ENCODE assay signal across 9 mouse cellular contexts in genomic region chrX:51019884-51020283, GRCm38 (mm10). TPM values are rescaled to one million over a fixed set of nuclear protein-coding genes. Genes with fewer than 3 reads are reported as not detected.
DNase-seq lines count a peak whose midpoint lies in the region; ATAC-seq and TF ChIP-seq lines count a peak whose summit lies in the region.
"Had no signal": no experiment of that assay in that cellular context is flagged by ENCODE, and none has a peak within 500 bp of the region (broad histone marks: within the 10 kb centered on the region; RNA-seq: fewer than 3 reads in every experiment).

No protein-coding gene starts in this region.

- WGBS in heart, embryonic 15.5 days: 20% methylated on average over 2 of the region's 2 CpGs
- WGBS in liver, embryonic 14.5 days (ENCODE audit: insufficient replicate concordance): 25% methylated on average over 2 of the region's 2 CpGs
- WGBS in small intestine, adult 2 months: 24% methylated on average over 2 of the region's 2 CpGs

- H3K4me2 ChIP-seq in heart, embryonic 15.5 days: peak overlapping the region; percentile 55
- H3K4me2 ChIP-seq in liver, embryonic 14.5 days (ENCODE audit: low read depth): peak overlapping the region; percentile 67

- ATAC-seq in common myeloid progenitor, adult 5-6 weeks (replicated peaks; ENCODE audit: low read depth, poor library complexity, severe bottlenecking): peak; percentile 73
- ATAC-seq in heart, embryonic 15.5 days (replicated peaks; ENCODE audit: insufficient number of reproducible peaks, insufficient read depth, low FRiP score, low read depth): no peak
- ATAC-seq in liver, embryonic 14.5 days (ENCODE audit: insufficient read depth): no peak

- no peaks in the 10 kb centered on the region for H3K9me3 ChIP-seq in heart, embryonic 15.5 days (replicated peaks)
- H3K9me3 ChIP-seq in liver, embryonic 14.5 days (ENCODE audit: control insufficient read depth, low read length): no peaks in the 10 kb centered on the region
- H3K9me3 ChIP-seq: neural tube, embryonic 12.5 days had no signal

- H3K9ac ChIP-seq in heart, embryonic 15.5 days: no peak overlapping the region
- no peak overlapping the region for H3K9ac ChIP-seq in liver, embryonic 14.5 days (replicated peaks)
- H3K9ac ChIP-seq: neural tube, embryonic 12.5 days had no signal

- H3K27me3 ChIP-seq in heart, embryonic 15.5 days: no peaks in the 10 kb centered on the region
- H3K27me3 ChIP-seq in liver, embryonic 14.5 days (ENCODE audit: control insufficient read depth, insufficient read depth, low read length): no peaks in the 10 kb centered on the region
- H3K27me3 ChIP-seq in small intestine, adult 2 months (ENCODE audit: control insufficient read depth, insufficient read depth, low read length): no peaks in the 10 kb centered on the region
- H3K27me3 ChIP-seq: neural tube, embryonic 12.5 days had no signal

- no peak overlapping the region for H3K4me3 ChIP-seq in layer of hippocampus, adult 2 months
- peak overlapping the region; percentile 63 for H3K4me3 ChIP-seq in heart, embryonic 15.5 days
- no peak overlapping the region for H3K4me3 ChIP-seq in liver, embryonic 14.5 days (ENCODE audit: insufficient read depth in 1 of 2, low read depth in 2 of 2, low read length in 2 of 2)
- no peak overlapping the region for H3K4me3 ChIP-seq in small intestine, adult 2 months (ENCODE audit: low read depth, low read length)
- H3K4me3 ChIP-seq: neural tube, embryonic 12.5 days had no signal

- no peaks in the 10 kb centered on the region; the same call in 1 of the 2 replicates for H3K36me3 ChIP-seq in heart, embryonic 15.5 days
- H3K36me3 ChIP-seq in liver, embryonic 14.5 days (replicated peaks; ENCODE audit: control insufficient read depth, insufficient read depth, low read depth): no peaks in the 10 kb centered on the region
- H3K36me3 ChIP-seq in small intestine, adult 2 months (ENCODE audit: control insufficient read depth, insufficient read depth, low read length): 0 out of 2 replicates have a peak, but pooled peaks cover under 1% of the 10 kb centered on the region
- H3K36me3 ChIP-seq: neural tube, embryonic 12.5 days had no signal

- peak; percentile 57 for TF ChIP-seq CTCF in layer of hippocampus, adult 2 months (conservative IDR thresholded peaks at IDR 0.05)
- peak; percentile 80 for TF ChIP-seq CTCF in liver, embryonic 14.5 days (IDR thresholded peaks at IDR 0.05; ENCODE audit: low read depth)
- peak; percentile 44; the same call in 1 of the 2 replicates for TF ChIP-seq CTCF in small intestine, adult 2 months (IDR thresholded peaks at IDR 0.05; ENCODE audit: extremely low read depth, insufficient read length, insufficient replicate concordance, low read depth, low read length)

- no peak for DNase-seq in layer of hippocampus, adult 2 months (ENCODE audit: low spot score in 2 of 2)
- no peak for DNase-seq in layer of hippocampus, adult 9-10 months (ENCODE audit: low spot score)
- DNase-seq in R1 (ENCODE audit: low read depth, low spot score): peak; percentile 18
- peak in 1 of 3 experiments; percentile 34 for DNase-seq in liver, embryonic 14.5 days (ENCODE audit: low read depth in 3 of 3, low spot score in 3 of 3)
- DNase-seq in frontal cortex, postnatal 25 days (ENCODE audit: low spot score in 2 of 2): no peak

- no peak overlapping the region for H3K27ac ChIP-seq in layer of hippocampus, adult 2 months
- H3K27ac ChIP-seq in heart, embryonic 15.5 days: peak overlapping the region; percentile 97
- H3K27ac ChIP-seq in liver, embryonic 14.5 days: no peak overlapping the region
- H3K27ac ChIP-seq in small intestine, adult 2 months (ENCODE audit: insufficient read depth, low read depth, low read length): peak overlapping the region; percentile 98
- H3K27ac ChIP-seq: neural tube, embryonic 12.5 days had no signal

- TF ChIP-seq EP300 in liver, embryonic 14.5 days (IDR thresholded peaks at IDR 0.05; ENCODE audit: low read depth): no peak

- no peaks in the 10 kb centered on the region for H3K4me1 ChIP-seq in heart, embryonic 15.5 days (replicated peaks)
- peaks cover 5 to 7% of the 10 kb centered on the region in 2 experiments; a peak in 3 of 4 replicates for H3K4me1 ChIP-seq in liver, embryonic 14.5 days (replicated peaks; ENCODE audit: control insufficient read depth in 2 of 2, insufficient read depth in 2 of 2, low read length in 1 of 2)
- peaks cover 5% of the 10 kb centered on the region; the same call in 1 of the 2 replicates for H3K4me1 ChIP-seq in small intestine, adult 2 months (ENCODE audit: control insufficient read depth, insufficient read depth, insufficient read length, low read length)
- H3K4me1 ChIP-seq: neural tube, embryonic 12.5 days had no signal

- no peak for TF ChIP-seq POLR2A in small intestine, adult 2 months (IDR thresholded peaks at IDR 0.05; ENCODE audit: low read depth, low read length)

RNA-seq across cellular contexts. Expression of gene Rap2c, which starts 2.1 kb away (rescaled TPM):
- total RNA-seq in layer of hippocampus, adult 2 months (2021): 10 to 100 TPM; 25.0 to 26.2 TPM
- 21.1 and 23.0 TPM in 2 replicates for total RNA-seq in common myeloid progenitor, adult 5-6 weeks (2017)
- polyA plus RNA-seq in heart, embryonic 15.5 days (2015; fragmentation: Nextera tagmentation; extraction: Ambion mirVana): 13.2 and 14.0 TPM in 2 replicates
- polyA plus RNA-seq in liver, embryonic 14.5 days (2012; rRNA removed): 6.0 and 8.2 TPM in 2 replicates
- 9.9 and 10.2 TPM in 2 replicates for polyA plus RNA-seq in liver, embryonic 14.5 days (2014; fragmentation: Nextera tagmentation; extraction: Ambion mirVana)
- 0.38 and 1.5 TPM in 2 replicates for polyA plus RNA-seq in small intestine, adult 2 months (2012; rRNA removed)

Comparison
In these comparisons a context has a peak if more than half of its experiments do, and no peak if none do; other contexts are left out.
1. H3K27ac ChIP-seq: peak in heart, embryonic 15.5 days (single experiment) and small intestine, adult 2 months (single experiment); none in layer of hippocampus, adult 2 months (single experiment) and liver, embryonic 14.5 days (single experiment).
2. Peak in every context shown above with its lines, with median percentiles within 50 percentile points of each other: CTCF ChIP-seq.